Mouse (Mus musculus) embryonic fibroblast, embryonic 13.5 days (primary cell): Measurements from ENCODE around the gene Vmn2r93. TPM values are rescaled to one million over a fixed set of nuclear protein-coding genes. Genes with fewer than 3 reads are reported as not detected.

Source experiments
- H3K27ac ChIP-seq: 2 replicates; pipeline ENCODE4 v1.5.1; 2012; ENCODE audit warnings: low read length, control low read depth, inconsistent platforms; ENCODE audit not compliant: insufficient read depth
- H3K4me1 ChIP-seq: 2 replicates; pipeline ENCODE4 v1.6.1; 2011; ENCODE audit warnings: low read length; ENCODE audit not compliant: control insufficient read depth, insufficient read depth
- H3K4me3 ChIP-seq: 2 replicates; pipeline ENCODE4 v1.5.1; 2011; ENCODE audit warnings: mild to moderate bottlenecking, control low read depth, low read length; ENCODE audit not compliant: insufficient read depth
- CTCF ChIP-seq: IDR thresholded peaks from 2 replicates; pipeline ENCODE4 v1.5.1; 2011; ENCODE audit warnings: mild to moderate bottlenecking, control low read depth, low read length, moderate library complexity, borderline replicate concordance; ENCODE audit not compliant: insufficient read depth
- POLR2A ChIP-seq: IDR thresholded peaks from 2 replicates; pipeline ENCODE4 v1.6.1; 2011; ENCODE audit warnings: low read depth, mild to moderate bottlenecking, control low read depth, low read length, moderate library complexity
- polyA plus RNA-seq: library from polyadenylated mRNA; stranded (reverse); fragments of >200 nt; gene quantifications from 2 replicates; pipeline ENCODE4 v1.2.4, GENCODE M21; 2011; ENCODE audit warnings: low read depth; ENCODE audit not compliant: missing spikeins, insufficient read length

Vmn2r93 gene
- not detected in 2 replicates for polyA plus RNA-seq

GRCm38 (mm10) chr17:18297799-18298198 is at the start of gene Vmn2r93:
TSS of gene Vmn2r93 (plus strand) at chr17:18298099.
- Histone ChIP-seq H3K4me3 (no peak within 1 kb of the TSS), H3K4me1 (no peaks in the 10 kb centered on the region)
- no peak for TF ChIP-seq CTCF
- no peak for TF ChIP-seq POLR2A

GRCm38 (mm10) chr17:18277656-18278055 is 20.2 kb upstream of the Vmn2r93 start, which contains the start of gene Vmn2r94:
TSS of gene Vmn2r94 (minus strand) at chr17:18277756.
- Histone ChIP-seq H3K4me3 (no peak within 1 kb of the TSS), H3K27ac (no peak within 1 kb of the TSS), H3K4me1 (no peaks in the 10 kb centered on the region)
- TF ChIP-seq CTCF (no peak), POLR2A (no peak)

More at GRCm38 (mm10) chr17:18297799-18298198, at the start of gene Vmn2r93:
- H3K27ac ChIP-seq = no peak within 1 kb of the TSS

- no peaks in the 10 kb centered on the region for H3K4me1 ChIP-seq
- TF ChIP-seq POLR2A = no peak
- no peak for TF ChIP-seq CTCF
- no peak overlapping the region for H3K27ac ChIP-seq
- H3K4me3 ChIP-seq = no peak overlapping the region
Measured at GRCm38 (mm10) chr17:18323031-18323430, 25.1 kb downstream of the Vmn2r93 start.

GRCm38 (mm10) chr17:18360007-18360406 is 62.1 kb downstream of the Vmn2r93 start:
- Histone ChIP-seq H3K4me1 (no peaks in the 10 kb centered on the region), H3K4me3 (no peak overlapping the region), H3K27ac (no peak overlapping the region)
- TF ChIP-seq CTCF (no peak), POLR2A (no peak)

GRCm38 (mm10) chr17:18360602-18361001 is 62.7 kb downstream of the Vmn2r93 start:
- no peak for TF ChIP-seq POLR2A
- no peak for TF ChIP-seq CTCF
- no peak overlapping the region for H3K27ac ChIP-seq
- no peaks in the 10 kb centered on the region for H3K4me1 ChIP-seq
- no peak overlapping the region for H3K4me3 ChIP-seq

Other genes starting within 250 kb of the Vmn2r93 start
- gene Vmn2r124, start 248.7 kb upstream of the Vmn2r93 start, polyA plus RNA-seq = not detected in 2 replicates
- not detected in 2 replicates for gene Vmn2r91, start 213.1 kb upstream of the Vmn2r93 start, polyA plus RNA-seq
- not detected in 2 replicates for gene Vmn2r92, start 146.2 kb upstream of the Vmn2r93 start, polyA plus RNA-seq
- gene Vmn2r94, start 20.3 kb upstream of the Vmn2r93 start, polyA plus RNA-seq = not detected in 2 replicates
- gene Vmn2r95, start 126.0 kb downstream of the Vmn2r93 start, polyA plus RNA-seq = not detected in 2 replicates